Mouse (Mus musculus) stomach, postnatal 0 days (tissue): ENCODE data around the gene Spire2.

Source experiments
- CTCF ChIP-seq: IDR thresholded peaks from 2 replicates; pipeline ENCODE4 v1.5.1; 2016; ENCODE audit warnings: antibody characterized with exemption, low read depth, mild to moderate bottlenecking, moderate library complexity
- EP300 ChIP-seq: optimal IDR thresholded peaks from 2 replicates; pipeline ENCODE3; 2016; ENCODE audit warnings: antibody characterized with exemption

DNA sequence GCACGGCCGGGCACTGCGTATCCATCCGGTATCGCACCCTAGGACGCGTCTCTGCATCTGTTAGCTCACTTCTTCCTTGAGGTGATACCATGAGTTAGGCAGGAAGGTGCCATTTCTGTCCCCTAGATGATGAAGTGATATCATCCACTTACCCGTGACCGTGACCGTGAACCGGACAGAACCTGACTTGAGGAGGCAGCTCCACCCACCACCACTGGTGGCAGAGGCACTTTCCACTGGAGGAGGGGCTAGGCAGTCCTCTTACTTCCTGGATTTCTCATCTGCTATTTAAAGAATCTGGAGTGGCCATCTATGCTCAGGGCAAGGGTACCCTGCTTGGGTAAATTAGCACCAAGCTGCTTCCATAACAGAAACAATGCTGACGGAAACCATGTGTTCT is 10.9 kb downstream of the Spire2 start:
- TF ChIP-seq CTCF (no peak), EP300 (no peak)
